Mouse (Mus musculus): ENCODE data around the gene Nlrp9b. TPM values are rescaled to one million over a fixed set of nuclear protein-coding genes. Genes with fewer than 3 reads are reported as not detected.
"Not testable (repeated sequence)": the region's sequence is repeated elsewhere in the genome, so short reads cannot be mapped to it uniquely, and the experiment has no call there.

Nlrp9b gene
- not detected in 2 replicates for polyA plus RNA-seq (2011; ENCODE audit: insufficient read depth, insufficient read length, low replicate concordance, missing spikeins)

DNA sequence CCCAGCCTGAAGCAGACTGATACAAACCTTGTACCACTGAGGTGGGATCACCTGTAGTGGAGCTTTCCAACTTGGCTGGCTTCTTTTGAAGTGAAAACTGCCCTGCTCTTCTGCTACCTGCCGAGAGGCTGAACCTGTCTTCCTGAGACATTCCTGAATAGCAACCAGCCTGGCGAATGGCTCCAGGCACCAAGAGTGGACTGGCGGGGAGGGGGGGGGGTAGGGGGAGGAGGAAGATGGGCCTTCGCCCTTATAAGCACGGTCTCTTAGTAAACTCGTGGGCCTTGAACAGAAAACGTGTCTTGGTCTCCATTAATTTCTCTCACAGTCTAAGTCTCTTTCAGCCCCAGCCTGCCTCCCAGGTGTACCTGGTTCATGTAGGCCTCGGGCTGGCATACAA is at the start of gene Nlrp9b:
Gene Nlrp9b, plus strand, starts transcription at position 301 of the 400 bp plus-strand sequence.
- not testable (repeated sequence) for H3K4me3 ChIP-seq (replicated peaks; ENCODE audit: control insufficient read depth, low read depth, low read length); H3K4me1 ChIP-seq (ENCODE audit: control insufficient read depth, insufficient read depth, low read length); H3K27ac ChIP-seq (ENCODE audit: control insufficient read depth, insufficient read depth, low read depth, low read length, poor library complexity)
- WGBS: 56% methylated on average over 8 of the region's 8 CpGs

DNA sequence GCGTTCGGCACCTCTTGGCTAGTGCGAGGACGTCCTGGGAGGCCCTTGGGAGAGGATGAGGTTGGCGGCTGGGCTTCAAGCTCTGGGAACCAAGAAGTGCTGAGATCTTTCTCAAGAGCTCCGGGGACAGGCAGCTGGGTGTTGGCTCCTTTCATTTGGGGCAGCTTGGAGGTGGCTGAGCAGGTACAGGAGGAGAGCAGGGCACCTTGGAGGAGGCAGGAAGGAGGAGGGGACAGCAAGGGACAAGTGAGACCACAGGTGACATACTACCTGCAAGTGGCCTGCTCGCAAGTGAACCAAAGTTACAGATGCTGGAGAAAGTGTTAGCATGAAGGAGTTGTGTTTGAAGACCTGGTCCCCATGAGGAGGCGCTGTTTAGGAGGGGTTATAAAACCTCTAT is 46.6 kb upstream of the Nlrp9b start:
- Histone ChIP-seq H3K4me1 (ENCODE audit: control insufficient read depth, insufficient read depth, low read length) (peaks cover 1% of the 10 kb centered on the region; the same call in 1 of the 2 replicates), H3K4me3 (replicated peaks; ENCODE audit: control insufficient read depth, low read depth, low read length) (no peak overlapping the region), H3K27ac (ENCODE audit: control insufficient read depth, insufficient read depth, low read depth, low read length, poor library complexity) (no peak overlapping the region)
- TF ChIP-seq POLR2A (IDR thresholded peaks at IDR 0.05; ENCODE audit: borderline replicate concordance, control insufficient read depth, low read depth, low read length): no peak
- no peak for TF ChIP-seq CTCF (IDR thresholded peaks at IDR 0.05; ENCODE audit: control insufficient read depth, insufficient read depth, low read length)
- WGBS: 86% methylated on average over 8 of the region's 8 CpGs

DNA sequence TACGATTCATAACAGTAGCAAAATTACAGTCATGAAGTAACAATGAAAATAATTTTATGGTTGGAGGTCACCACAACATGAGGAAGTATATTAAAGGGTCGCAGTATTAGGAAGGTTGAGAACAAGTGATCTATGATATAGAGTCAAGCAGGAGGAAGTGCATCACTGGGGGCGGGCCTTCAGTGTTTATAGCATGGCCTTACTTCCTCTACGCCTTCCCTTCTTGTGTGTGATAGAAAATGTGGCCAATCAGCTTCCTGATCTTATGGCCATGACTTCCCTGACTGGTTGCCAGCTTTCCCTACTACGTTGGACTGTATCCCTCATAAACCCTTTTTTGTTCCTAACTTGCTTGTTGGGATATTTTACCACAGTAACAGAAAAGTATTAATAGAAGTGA is 46.1 kb upstream of the Nlrp9b start:
- no peaks in the 10 kb centered on the region; the same call in 1 of the 2 replicates for H3K4me1 ChIP-seq (ENCODE audit: control insufficient read depth, insufficient read depth, low read length)
- H3K4me3 ChIP-seq (replicated peaks; ENCODE audit: control insufficient read depth, low read depth, low read length): no peak overlapping the region
- no peak overlapping the region for H3K27ac ChIP-seq (ENCODE audit: control insufficient read depth, insufficient read depth, low read depth, low read length, poor library complexity)
- 70% methylated on average over 5 of the region's 5 CpGs for WGBS
- TF ChIP-seq POLR2A (IDR thresholded peaks at IDR 0.05; ENCODE audit: borderline replicate concordance, control insufficient read depth, low read depth, low read length): no peak
- TF ChIP-seq CTCF (IDR thresholded peaks at IDR 0.05; ENCODE audit: control insufficient read depth, insufficient read depth, low read length): no peak

DNA sequence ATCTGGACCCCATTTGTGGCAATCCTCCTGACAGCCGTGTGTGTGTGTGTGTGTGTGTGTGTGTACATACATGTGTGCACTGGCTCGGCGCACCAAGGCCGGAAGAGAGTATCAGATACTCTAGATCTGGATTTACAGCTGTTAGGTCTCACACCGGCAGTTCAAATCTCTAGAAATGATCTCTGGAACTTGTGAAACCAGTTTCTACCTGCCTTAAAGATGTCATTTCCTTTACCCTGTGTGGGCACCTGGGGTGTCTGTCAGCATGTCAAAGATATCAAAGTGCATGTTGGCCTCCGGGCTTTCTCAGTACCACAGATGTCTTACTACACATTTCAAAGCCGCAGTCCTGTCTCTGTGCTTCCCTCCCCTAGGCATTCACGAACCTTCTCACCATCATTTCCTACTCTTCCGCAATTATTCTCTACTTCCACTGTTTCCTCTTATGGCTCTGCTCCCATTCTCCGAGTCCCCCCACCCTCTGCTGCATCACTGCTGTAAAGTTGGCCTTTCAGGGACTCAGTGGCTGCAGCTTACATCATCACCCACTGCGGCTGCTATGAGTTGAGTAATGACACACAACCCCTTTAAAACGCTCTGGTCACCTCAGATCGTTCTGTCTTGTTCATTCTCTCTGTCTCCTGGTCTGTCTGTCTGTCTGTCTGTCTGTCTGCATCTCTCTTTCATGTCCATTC is 45.3 kb upstream of the Nlrp9b start:
- TF ChIP-seq CTCF (IDR thresholded peaks at IDR 0.05; ENCODE audit: control insufficient read depth, insufficient read depth, low read length) (no peak), POLR2A (IDR thresholded peaks at IDR 0.05; ENCODE audit: borderline replicate concordance, control insufficient read depth, low read depth, low read length) (no peak)
- no peak overlapping the region for H3K27ac ChIP-seq (ENCODE audit: control insufficient read depth, insufficient read depth, low read depth, low read length, poor library complexity)
- no peak overlapping the region for H3K4me3 ChIP-seq (replicated peaks; ENCODE audit: control insufficient read depth, low read depth, low read length)
- no peaks in the 10 kb centered on the region; the same call in 1 of the 2 replicates for H3K4me1 ChIP-seq (ENCODE audit: control insufficient read depth, insufficient read depth, low read length)
- 51% methylated on average over 13 of the region's 13 CpGs for WGBS

DNA sequence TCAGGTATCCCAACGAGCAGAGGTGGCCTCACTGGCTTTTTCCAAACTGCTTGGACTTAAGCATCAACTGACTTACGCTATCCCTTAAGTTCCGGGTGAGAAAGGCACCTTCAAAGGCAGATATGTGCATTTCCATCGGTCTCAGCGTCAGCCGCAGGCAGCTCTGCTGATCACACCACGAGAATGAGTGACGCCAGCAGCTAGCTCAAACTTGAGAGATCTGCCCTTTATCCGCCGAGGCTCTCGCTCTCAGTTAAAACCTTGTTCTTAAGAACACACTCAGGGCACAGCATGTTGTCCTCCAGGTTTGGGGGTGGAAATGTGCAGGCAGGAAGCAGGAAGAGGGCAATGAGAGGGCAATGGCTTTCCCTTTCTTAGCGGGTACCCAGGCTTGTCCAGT is 42.3 kb upstream of the Nlrp9b start:
- no peak overlapping the region for H3K27ac ChIP-seq (ENCODE audit: control insufficient read depth, insufficient read depth, low read depth, low read length, poor library complexity)

DNA sequence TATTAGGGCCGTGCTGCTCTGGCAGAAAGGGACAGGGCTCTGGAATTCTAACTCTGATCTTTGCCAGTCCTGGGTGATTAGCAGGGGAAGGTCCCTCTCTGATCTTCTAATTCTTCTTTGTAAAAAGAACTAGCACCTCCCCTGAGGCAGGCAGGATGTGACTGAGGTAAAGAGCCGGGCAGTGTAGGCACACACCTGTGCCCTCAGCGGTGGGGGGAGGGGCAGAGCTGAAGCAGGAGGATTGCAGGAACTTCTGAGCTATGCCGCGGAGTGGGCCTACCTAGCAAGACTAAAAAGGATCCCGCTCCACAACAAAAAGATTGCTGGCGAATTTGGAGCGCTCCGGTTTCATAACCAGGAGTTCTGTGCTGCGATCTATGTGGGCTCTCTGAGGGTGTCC is 41.3 kb upstream of the Nlrp9b start:
- TF ChIP-seq POLR2A (IDR thresholded peaks at IDR 0.05; ENCODE audit: borderline replicate concordance, control insufficient read depth, low read depth, low read length): no peak
- no peak for TF ChIP-seq CTCF (IDR thresholded peaks at IDR 0.05; ENCODE audit: control insufficient read depth, insufficient read depth, low read length)
- WGBS: 78% methylated on average over 10 of the region's 10 CpGs
- no peak overlapping the region for H3K4me3 ChIP-seq (replicated peaks; ENCODE audit: control insufficient read depth, low read depth, low read length)
- no peak overlapping the region for H3K27ac ChIP-seq (ENCODE audit: control insufficient read depth, insufficient read depth, low read depth, low read length, poor library complexity)
- no peaks in the 10 kb centered on the region; the same call in 1 of the 2 replicates for H3K4me1 ChIP-seq (ENCODE audit: control insufficient read depth, insufficient read depth, low read length)

More for the DNA sequence above, 42.3 kb upstream of the Nlrp9b start:
- TF ChIP-seq CTCF (IDR thresholded peaks at IDR 0.05; ENCODE audit: control insufficient read depth, insufficient read depth, low read length) (no peak), POLR2A (IDR thresholded peaks at IDR 0.05; ENCODE audit: borderline replicate concordance, control insufficient read depth, low read depth, low read length) (no peak)
- Histone ChIP-seq H3K4me1 (ENCODE audit: control insufficient read depth, insufficient read depth, low read length) (no peaks in the 10 kb centered on the region; the same call in 1 of the 2 replicates), H3K4me3 (replicated peaks; ENCODE audit: control insufficient read depth, low read depth, low read length) (no peak overlapping the region)
- WGBS: 88% methylated on average over 12 of the region's 12 CpGs

DNA sequence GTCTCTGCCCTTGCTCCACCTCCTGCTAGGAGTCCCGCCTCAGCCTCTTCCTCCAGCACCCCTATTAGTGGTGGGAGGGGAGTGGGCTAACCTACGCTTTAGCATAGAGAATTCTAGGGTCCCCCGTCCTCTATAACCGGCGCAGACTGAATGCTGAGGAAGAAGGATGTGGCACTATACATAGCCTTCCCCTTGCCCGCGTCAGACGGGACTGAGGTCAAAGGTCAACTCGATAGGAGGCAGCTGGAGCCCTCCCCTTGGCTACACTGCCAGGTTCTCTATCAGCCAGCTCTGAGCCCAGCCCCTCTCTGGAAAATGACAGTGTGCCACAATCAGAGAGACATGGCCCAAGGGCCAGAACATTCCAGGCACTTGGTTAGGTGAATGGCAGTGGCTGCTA is 40.7 kb upstream of the Nlrp9b start, which contains the start of gene Igsf23:
Gene Igsf23, minus strand, starts transcription at position 168 of the 400 bp plus-strand sequence.
- 87% methylated on average over 9 of the region's 9 CpGs for WGBS
- no peak within 1 kb of the TSS for H3K4me3 ChIP-seq (replicated peaks; ENCODE audit: control insufficient read depth, low read depth, low read length)
- no peak within 1 kb of the TSS for H3K27ac ChIP-seq (ENCODE audit: control insufficient read depth, insufficient read depth, low read depth, low read length, poor library complexity)
- TF ChIP-seq POLR2A (IDR thresholded peaks at IDR 0.05; ENCODE audit: borderline replicate concordance, control insufficient read depth, low read depth, low read length): no peak
- no peak for TF ChIP-seq CTCF (IDR thresholded peaks at IDR 0.05; ENCODE audit: control insufficient read depth, insufficient read depth, low read length)
- H3K4me1 ChIP-seq (ENCODE audit: control insufficient read depth, insufficient read depth, low read length): no peaks in the 10 kb centered on the region; the same call in 1 of the 2 replicates

DNA sequence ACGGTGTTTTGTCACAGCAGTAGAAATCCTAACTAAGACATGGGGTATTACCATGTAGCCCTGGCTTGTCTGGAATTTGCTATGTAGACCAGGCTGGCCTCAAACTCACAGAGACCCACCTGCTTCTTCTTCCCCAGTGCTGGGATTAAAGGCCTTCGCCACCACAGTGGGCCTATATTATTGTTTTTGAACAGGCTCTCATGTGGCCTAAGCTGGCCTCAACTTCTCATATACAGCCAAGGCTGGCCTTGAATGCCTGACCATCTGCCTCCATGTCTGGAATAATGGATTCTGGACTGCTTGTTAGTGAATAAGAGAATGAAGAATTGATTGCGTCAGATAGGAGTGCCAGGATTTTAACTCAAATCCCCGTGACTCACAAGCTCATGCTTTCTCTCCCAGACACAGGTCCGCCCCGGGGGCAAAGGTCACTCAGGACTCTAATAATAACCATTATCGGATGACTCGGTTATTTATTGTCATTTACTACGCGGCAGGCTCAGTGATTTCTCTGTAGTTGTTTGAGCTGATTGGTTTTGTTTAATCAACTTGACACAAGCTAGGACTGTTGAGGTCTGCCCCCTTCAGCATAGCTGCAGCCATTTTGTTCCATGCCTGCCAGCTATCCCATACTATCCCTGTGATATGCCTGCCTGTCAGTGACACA is 38.8 kb upstream of the Nlrp9b start:
- no peak overlapping the region for H3K4me3 ChIP-seq (replicated peaks; ENCODE audit: control insufficient read depth, low read depth, low read length)
- no peak overlapping the region for H3K27ac ChIP-seq (ENCODE audit: control insufficient read depth, insufficient read depth, low read depth, low read length, poor library complexity)
- WGBS: 86% methylated on average over 10 of the region's 10 CpGs
- TF ChIP-seq CTCF (IDR thresholded peaks at IDR 0.05; ENCODE audit: control insufficient read depth, insufficient read depth, low read length) (no peak), POLR2A (IDR thresholded peaks at IDR 0.05; ENCODE audit: borderline replicate concordance, control insufficient read depth, low read depth, low read length) (no peak)
- H3K4me1 ChIP-seq (ENCODE audit: control insufficient read depth, insufficient read depth, low read length): no peaks in the 10 kb centered on the region

Data from bone marrow, adult 2 months (tissue).